Mouse (Mus musculus) midbrain, embryonic 11.5 days (tissue): ENCODE data around the gene Pik3r6. TPM values are rescaled to one million over a fixed set of nuclear protein-coding genes. Genes with fewer than 3 reads are reported as not detected.

ENCODE experiments used
- ATAC-seq: fragments of 200-750 bp; cut with Nextera tagmentation; 2 replicates; pipeline ENCODE4 v1.8.0; 2017; ENCODE audit warnings: moderate TSS enrichment, moderate library complexity; ENCODE audit not compliant: low FRiP score
- DNase-seq: peaks from one replicate; pipeline ENCODE4 v3.0.0; 2015; ENCODE audit warnings: low spot score; ENCODE audit errors: missing footprints
- H3K27ac ChIP-seq: fragments of 300-500 bp; sonication (generic); 2 replicates; pipeline ENCODE4 v1.5.1; 2014; ENCODE audit warnings: low read depth, low read length
- H3K27me3 ChIP-seq: fragments of 300-500 bp; sonication (generic); 2 replicates; pipeline ENCODE4 v1.6.1; 2014; ENCODE audit warnings: mild to moderate bottlenecking, low read length, moderate library complexity, mixed read lengths; ENCODE audit not compliant: control insufficient read depth, insufficient read depth
- H3K36me3 ChIP-seq: fragments of 300-500 bp; sonication (generic); 2 replicates; pipeline ENCODE4 v1.6.1; 2014; ENCODE audit warnings: mild to moderate bottlenecking, low read length, moderate library complexity, mixed read lengths; ENCODE audit not compliant: control insufficient read depth, insufficient read depth
- H3K4me1 ChIP-seq: fragments of 300-500 bp; sonication (generic); 2 replicates; pipeline ENCODE4 v1.6.1; 2014; ENCODE audit warnings: low read length; ENCODE audit not compliant: control insufficient read depth, insufficient read depth
- H3K4me2 ChIP-seq: fragments of 300-500 bp; sonication (generic); 2 replicates; pipeline ENCODE4 v1.6.1; 2014; ENCODE audit warnings: mild to moderate bottlenecking, moderate library complexity
- H3K4me3 ChIP-seq: fragments of 300-500 bp; sonication (generic); 2 replicates; pipeline ENCODE4 v1.5.1; 2014; ENCODE audit warnings: low read depth, low read length
- H3K9ac ChIP-seq: fragments of 300-500 bp; sonication (generic); 2 replicates; pipeline ENCODE4 v1.6.1; 2014; ENCODE audit warnings: low read length
- H3K9me3 ChIP-seq: fragments of 300-500 bp; sonication (generic); 2 replicates; pipeline ENCODE4 v1.6.1; 2016; ENCODE audit warnings: low read length; ENCODE audit not compliant: control insufficient read depth
- WGBS: fragments of 180-500 bp; shearing (Covaris S2); extraction: QIAGEN DNeasy Blood & Tissue Kit; methylation state at CpG from one replicate; pipeline ENCODE4 v1.1.7; 2014; 5-methylcytosine and 5-hydroxymethylcytosine counted together
- polyA plus RNA-seq: library from polyadenylated mRNA; unstranded; fragments of >200 nt; fragmentation: Nextera tagmentation; extraction: Ambion mirVana; gene quantifications from 2 replicates; pipeline ENCODE4 v1.2.1, GENCODE M21; 2014

Gene Pik3r6
- polyA plus RNA-seq, 1 experiment from 2014 or later, result 0.98 TPM

GRCm38 (mm10) chr11:68513969-68514368 lies 11.2 kb downstream of the Pik3r6 start:
- no peak for ATAC-seq

GRCm38 (mm10) chr11:68519362-68519761 lies 16.5 kb downstream of the Pik3r6 start:
- no peaks in the 10 kb centered on the region; the same call in 1 of the 2 replicates for H3K9me3 ChIP-seq
- no peaks in the 10 kb centered on the region for H3K27me3 ChIP-seq
- 89% methylated on average over 4 of the region's 4 CpGs for WGBS
- ATAC-seq, result no peak
- no peak overlapping the region for H3K27ac ChIP-seq
- no peaks in the 10 kb centered on the region for H3K4me1 ChIP-seq
- no peak overlapping the region for H3K9ac ChIP-seq
- H3K4me2 ChIP-seq, result no peak overlapping the region
- no peak for DNase-seq
- no peak overlapping the region for H3K4me3 ChIP-seq
- no peaks in the 10 kb centered on the region for H3K36me3 ChIP-seq

More at GRCm38 (mm10) chr11:68513969-68514368, 11.2 kb downstream of the Pik3r6 start:
- Histone ChIP-seq H3K4me1 (no peaks in the 10 kb centered on the region), H3K27ac (no peak overlapping the region), H3K4me3 (no peak overlapping the region), H3K9ac (no peak overlapping the region), H3K4me2 (no peak overlapping the region), H3K36me3 (no peaks in the 10 kb centered on the region), H3K27me3 (no peaks in the 10 kb centered on the region), H3K9me3 (no peaks in the 10 kb centered on the region)
- no peak for DNase-seq
- 43% methylated on average over 3 of the region's 3 CpGs for WGBS

GRCm38 (mm10) chr11:68519815-68520214 lies 17.0 kb downstream of the Pik3r6 start:
- no peaks in the 10 kb centered on the region for H3K4me1 ChIP-seq
- no peaks in the 10 kb centered on the region for H3K36me3 ChIP-seq
- no peak overlapping the region for H3K9ac ChIP-seq
- DNase-seq, result no peak
- no peak overlapping the region for H3K4me3 ChIP-seq
- 93% methylated on average over 5 of the region's 5 CpGs for WGBS
- H3K27me3 ChIP-seq, result no peaks in the 10 kb centered on the region
- no peak overlapping the region for H3K27ac ChIP-seq
- no peak overlapping the region for H3K4me2 ChIP-seq
- H3K9me3 ChIP-seq, result no peaks in the 10 kb centered on the region; the same call in 1 of the 2 replicates
- ATAC-seq, result no peak

- ATAC-seq (no peak), DNase-seq (no peak)
- H3K9ac ChIP-seq, result no peak overlapping the region
- no peak overlapping the region for H3K4me3 ChIP-seq
- no peaks in the 10 kb centered on the region; the same call in 1 of the 2 replicates for H3K9me3 ChIP-seq
- no peak overlapping the region for H3K4me2 ChIP-seq
- no peak overlapping the region for H3K27ac ChIP-seq
- H3K36me3 ChIP-seq, result no peaks in the 10 kb centered on the region
- H3K27me3 ChIP-seq, result no peaks in the 10 kb centered on the region
- no peaks in the 10 kb centered on the region for H3K4me1 ChIP-seq
- 89% methylated on average over 2 of the region's 2 CpGs for WGBS
Measured at GRCm38 (mm10) chr11:68520439-68520838, 17.6 kb downstream of the Pik3r6 start.

GRCm38 (mm10) chr11:68521352-68521751 lies 18.5 kb downstream of the Pik3r6 start:
- Histone ChIP-seq H3K27me3 (no peaks in the 10 kb centered on the region), H3K4me1 (no peaks in the 10 kb centered on the region), H3K4me2 (no peak overlapping the region), H3K9me3 (no peaks in the 10 kb centered on the region; the same call in 1 of the 2 replicates), H3K9ac (no peak overlapping the region), H3K36me3 (no peaks in the 10 kb centered on the region), H3K27ac (no peak overlapping the region), H3K4me3 (no peak overlapping the region)
- 81% methylated on average over 5 of the region's 5 CpGs for WGBS
- peak; percentile 66 for DNase-seq
- ATAC-seq, result no peak

GRCm38 (mm10) chr11:68526441-68526840 lies 23.6 kb downstream of the Pik3r6 start:
- H3K27me3 ChIP-seq, result no peaks in the 10 kb centered on the region
- no peak overlapping the region for H3K4me3 ChIP-seq
- H3K36me3 ChIP-seq, result no peaks in the 10 kb centered on the region
- H3K4me1 ChIP-seq, result no peaks in the 10 kb centered on the region
- no peak for ATAC-seq
- no peak overlapping the region for H3K9ac ChIP-seq
- no peaks in the 10 kb centered on the region for H3K9me3 ChIP-seq
- H3K27ac ChIP-seq, result no peak overlapping the region
- H3K4me2 ChIP-seq, result no peak overlapping the region
- 76% methylated on average over 4 of the region's 4 CpGs for WGBS
- peak; percentile 21 for DNase-seq

- WGBS, result 24% methylated on average over 16 of the region's 16 CpGs
Measured at GRCm38 (mm10) chr11:68531066-68531806, 28.4 kb downstream of the Pik3r6 start.

GRCm38 (mm10) chr11:68531941-68532535 lies 29.2 kb downstream of the Pik3r6 start:
- H3K36me3 ChIP-seq, result no peaks in the 10 kb centered on the region
- no peaks in the 10 kb centered on the region for H3K27me3 ChIP-seq
- ATAC-seq (no peak), DNase-seq (peak; percentile 53)
- no peak overlapping the region for H3K9ac ChIP-seq
- no peak overlapping the region for H3K4me3 ChIP-seq
- H3K4me1 ChIP-seq, result no peaks in the 10 kb centered on the region
- H3K9me3 ChIP-seq, result no peaks in the 10 kb centered on the region
- H3K4me2 ChIP-seq, result no peak overlapping the region
- 80% methylated on average over 11 of the region's 11 CpGs for WGBS
- no peak overlapping the region for H3K27ac ChIP-seq

More at GRCm38 (mm10) chr11:68531066-68531806, 28.4 kb downstream of the Pik3r6 start:
- DNase-seq (peak; percentile 85), ATAC-seq (no peak)
- Histone ChIP-seq H3K9me3 (no peaks in the 10 kb centered on the region), H3K36me3 (no peaks in the 10 kb centered on the region), H3K9ac (no peak overlapping the region), H3K4me3 (no peak overlapping the region), H3K27ac (no peak overlapping the region), H3K4me2 (no peak overlapping the region), H3K27me3 (no peaks in the 10 kb centered on the region), H3K4me1 (no peaks in the 10 kb centered on the region)

- WGBS, result 81% methylated on average over 5 of the region's 5 CpGs
- H3K4me1 ChIP-seq, result no peaks in the 10 kb centered on the region
Measured at GRCm38 (mm10) chr11:68532773-68533172, 30.0 kb downstream of the Pik3r6 start.

More at GRCm38 (mm10) chr11:68532773-68533172, 30.0 kb downstream of the Pik3r6 start:
- no peak overlapping the region for H3K4me2 ChIP-seq
- peak; percentile 14 for DNase-seq
- H3K9ac ChIP-seq, result no peak overlapping the region
- H3K27me3 ChIP-seq, result no peaks in the 10 kb centered on the region
- no peak overlapping the region for H3K4me3 ChIP-seq
- H3K9me3 ChIP-seq, result no peaks in the 10 kb centered on the region
- H3K27ac ChIP-seq, result no peak overlapping the region
- H3K36me3 ChIP-seq, result no peaks in the 10 kb centered on the region
- ATAC-seq, result no peak
